Mouse (Mus musculus) kidney, adult 2 months (tissue): Measurements from ENCODE around the gene Vat1l. TPM values are rescaled to one million over a fixed set of nuclear protein-coding genes. Genes with fewer than 3 reads are reported as not detected.

Experiments
- DNase-seq: peaks from one replicate; pipeline ENCODE4 v3.0.0; 2021
- H3K27ac ChIP-seq: fragments of 200-500 bp; 2 replicates; pipeline ENCODE4 v1.5.1; 2012; ENCODE audit warnings: low read depth, low read length, control low read depth, inconsistent platforms; ENCODE audit not compliant: insufficient read depth
- H3K27me3 ChIP-seq: fragments of 200-500 bp; replicated peaks from 2 replicates; pipeline ENCODE4 v1.6.1; 2012; ENCODE audit warnings: mild to moderate bottlenecking, moderate library complexity, low read length, inconsistent platforms; ENCODE audit not compliant: control insufficient read depth, insufficient read depth
- H3K36me3 ChIP-seq: fragments of 200-500 bp; 2 replicates; pipeline ENCODE4 v1.6.1; 2012; ENCODE audit warnings: mild to moderate bottlenecking, moderate library complexity, low read length, inconsistent platforms; ENCODE audit not compliant: control insufficient read depth, insufficient read depth
- H3K4me1 ChIP-seq: fragments of 200-500 bp; 2 replicates; pipeline ENCODE4 v1.6.1; 2011; ENCODE audit warnings: low read length; ENCODE audit not compliant: control insufficient read depth, insufficient read depth
- H3K4me3 ChIP-seq: fragments of 200-500 bp; 2 replicates; pipeline ENCODE4 v1.5.1; 2011; ENCODE audit warnings: mild to moderate bottlenecking, low read depth, low read length, control low read depth; ENCODE audit not compliant: insufficient read depth
- CTCF ChIP-seq: fragments of 200-500 bp; conservative IDR thresholded peaks from 2 replicates; pipeline ENCODE4 v1.5.1; 2011; ENCODE audit warnings: low read depth, mild to moderate bottlenecking, control low read depth, low read length, moderate library complexity, mixed read lengths; ENCODE audit not compliant: insufficient read depth, insufficient read length
- POLR2A ChIP-seq: fragments of 200-500 bp; IDR thresholded peaks from one replicate; pipeline ENCODE4 v1.6.1; 2011; ENCODE audit warnings: low read depth, low read length, control low read depth
- WGBS: fragments of 180-500 bp; shearing (Covaris S2); methylation state at CpG from one replicate; pipeline ENCODE4 v1.1.7; 2018; 5-methylcytosine and 5-hydroxymethylcytosine counted together
- polyA plus RNA-seq: library from polyadenylated mRNA; depleted of rRNA; stranded (reverse); fragments of >200 nt; gene quantifications from 2 replicates; pipeline ENCODE4 v1.2.3, GENCODE M21; 2012

The Vat1l gene
- polyA plus RNA-seq, 1 experiment, result 1.3 TPM

GRCm38 (mm10) chr8:114335721-114336120 is 130.3 kb downstream of the Vat1l start:
- Histone ChIP-seq H3K27me3 (no peaks in the 10 kb centered on the region), H3K4me3 (no peak overlapping the region), H3K4me1 (no peaks in the 10 kb centered on the region), H3K27ac (no peak overlapping the region), H3K36me3 (no peaks in the 10 kb centered on the region)
- no peak for DNase-seq
- WGBS, result 73% methylated on average over 8 of the region's 8 CpGs
- TF ChIP-seq POLR2A, result no peak
- TF ChIP-seq CTCF, result no peak

GRCm38 (mm10) chr8:114342276-114342675 is 136.9 kb downstream of the Vat1l start:
- DNase-seq, result no peak
- Histone ChIP-seq H3K36me3 (no peaks in the 10 kb centered on the region), H3K27ac (no peak overlapping the region), H3K27me3 (no peaks in the 10 kb centered on the region), H3K4me3 (no peak overlapping the region), H3K4me1 (no peaks in the 10 kb centered on the region)
- WGBS, result 66% methylated on average over 5 of the region's 5 CpGs
- TF ChIP-seq POLR2A (no peak), CTCF (peak; percentile 24; the same call in 1 of the 2 replicates)

- Histone ChIP-seq H3K27me3 (no peaks in the 10 kb centered on the region), H3K4me1 (no peaks in the 10 kb centered on the region), H3K27ac (no peak overlapping the region), H3K4me3 (no peak overlapping the region), H3K36me3 (no peaks in the 10 kb centered on the region)
- WGBS, result 65% methylated on average over 5 of the region's 5 CpGs
- TF ChIP-seq CTCF, result no peak
- TF ChIP-seq POLR2A, result no peak
- no peak for DNase-seq
These were observed 139.4 kb downstream of the Vat1l start for GRCm38 (mm10) chr8:114344789-114345188.

GRCm38 (mm10) chr8:114346045-114346444 is 140.6 kb downstream of the Vat1l start:
- no peak overlapping the region for H3K27ac ChIP-seq
- TF ChIP-seq POLR2A (no peak), CTCF (no peak)
- no peak for DNase-seq
- H3K27me3 ChIP-seq, result no peaks in the 10 kb centered on the region
- WGBS, result 80% methylated on average over 2 of the region's 2 CpGs
- no peak overlapping the region for H3K4me3 ChIP-seq
- H3K4me1 ChIP-seq, result no peaks in the 10 kb centered on the region
- no peaks in the 10 kb centered on the region for H3K36me3 ChIP-seq

- 7% methylated on average over 14 of the region's 14 CpGs for WGBS
- no peaks in the 10 kb centered on the region for H3K36me3 ChIP-seq
- H3K4me1 ChIP-seq, result no peaks in the 10 kb centered on the region
- DNase-seq, result no peak
- TF ChIP-seq POLR2A (no peak), CTCF (no peak)
- H3K27ac ChIP-seq, result no peak overlapping the region
- no peaks in the 10 kb centered on the region for H3K27me3 ChIP-seq
- H3K4me3 ChIP-seq, result peak overlapping the region; percentile 6; the same call in 1 of the 2 replicates
These were observed 146.4 kb downstream of the Vat1l start for GRCm38 (mm10) chr8:114351643-114352427.

- Histone ChIP-seq H3K27me3 (no peaks in the 10 kb centered on the region), H3K36me3 (no peaks in the 10 kb centered on the region), H3K4me3 (no peak overlapping the region), H3K4me1 (no peaks in the 10 kb centered on the region), H3K27ac (no peak overlapping the region)
- no peak for TF ChIP-seq CTCF
- no peak for TF ChIP-seq POLR2A
- no peak for DNase-seq
- 60% methylated on average over 8 of the region's 8 CpGs for WGBS
These were observed 155.1 kb downstream of the Vat1l start for GRCm38 (mm10) chr8:114360506-114360905.

GRCm38 (mm10) chr8:114363167-114363566 is 157.8 kb downstream of the Vat1l start:
- Histone ChIP-seq H3K4me1 (no peaks in the 10 kb centered on the region), H3K36me3 (no peaks in the 10 kb centered on the region), H3K27ac (no peak overlapping the region), H3K27me3 (no peaks in the 10 kb centered on the region), H3K4me3 (no peak overlapping the region)
- DNase-seq, result no peak
- whole genome bisulfite sequencing, result 67% methylated on average over 5 of the region's 5 CpGs
- no peak for TF ChIP-seq CTCF
- TF ChIP-seq POLR2A, result no peak
